Mouse (Mus musculus) limb, embryonic 11.5 days (tissue): ENCODE measurements at regions not wholly inside any gene's neighbourhood (a gene's known extent, or its start where the extent isn't known, plus 50 kb on each side); places are given as distances from the start of the nearest gene placed in this dataset.
"Not testable (repeated sequence)": the region's sequence is repeated elsewhere in the genome, so short reads cannot be mapped to it uniquely, and the experiment has no call there.

ENCODE experiments used
- ATAC-seq: fragments of 200-750 bp; cut with Nextera tagmentation; 2 replicates; pipeline ENCODE4 v1.8.0; 2017; ENCODE audit warnings: low read depth; ENCODE audit not compliant: insufficient number of reproducible peaks, low FRiP score, low TSS enrichment
- DNase-seq: peaks from one replicate; pipeline ENCODE4 v3.0.0-alpha.2; 2015; ENCODE audit warnings: low spot score
- H3K27ac ChIP-seq: fragments of 300-500 bp; sonication (generic); replicated peaks from 2 replicates; pipeline ENCODE4 v1.5.1; 2014; ENCODE audit warnings: low read depth, mild to moderate bottlenecking, low read length
- H3K27me3 ChIP-seq: fragments of 300-500 bp; sonication (generic); 2 replicates; pipeline ENCODE4 v1.6.1; 2014; ENCODE audit warnings: mild to moderate bottlenecking, low read length, mixed read lengths; ENCODE audit not compliant: control insufficient read depth, insufficient read depth
- H3K36me3 ChIP-seq: fragments of 300-500 bp; sonication (generic); 2 replicates; pipeline ENCODE4 v1.6.1; 2014; ENCODE audit warnings: mild to moderate bottlenecking, low read length, moderate library complexity, mixed read lengths; ENCODE audit not compliant: control insufficient read depth, insufficient read depth
- H3K4me1 ChIP-seq: fragments of 300-500 bp; sonication (generic); 2 replicates; pipeline ENCODE4 v1.6.1; 2014; ENCODE audit warnings: low read length, mixed read lengths; ENCODE audit not compliant: control insufficient read depth, insufficient read depth
- H3K4me2 ChIP-seq: fragments of 300-500 bp; sonication (generic); 2 replicates; pipeline ENCODE4 v1.6.1; 2014; ENCODE audit warnings: low read depth, mild to moderate bottlenecking, moderate library complexity; ENCODE audit not compliant: severe bottlenecking
- H3K4me3 ChIP-seq: fragments of 300-500 bp; sonication (generic); 2 replicates; pipeline ENCODE4 v1.5.1; 2014; ENCODE audit warnings: low read depth, low read length
- H3K9ac ChIP-seq: fragments of 300-500 bp; sonication (generic); 2 replicates; pipeline ENCODE4 v1.6.1; 2014; ENCODE audit warnings: mild to moderate bottlenecking, low read length
- H3K9me3 ChIP-seq: fragments of 300-500 bp; sonication (generic); 2 replicates; pipeline ENCODE4 v1.6.1; 2016; ENCODE audit warnings: low read length; ENCODE audit not compliant: control insufficient read depth
- WGBS: fragments of 180-500 bp; shearing (Covaris S2); extraction: QIAGEN DNeasy Blood & Tissue Kit; methylation state at CpG from one replicate; pipeline ENCODE4 v1.1.7; 2014; 5-methylcytosine and 5-hydroxymethylcytosine counted together

DNA sequence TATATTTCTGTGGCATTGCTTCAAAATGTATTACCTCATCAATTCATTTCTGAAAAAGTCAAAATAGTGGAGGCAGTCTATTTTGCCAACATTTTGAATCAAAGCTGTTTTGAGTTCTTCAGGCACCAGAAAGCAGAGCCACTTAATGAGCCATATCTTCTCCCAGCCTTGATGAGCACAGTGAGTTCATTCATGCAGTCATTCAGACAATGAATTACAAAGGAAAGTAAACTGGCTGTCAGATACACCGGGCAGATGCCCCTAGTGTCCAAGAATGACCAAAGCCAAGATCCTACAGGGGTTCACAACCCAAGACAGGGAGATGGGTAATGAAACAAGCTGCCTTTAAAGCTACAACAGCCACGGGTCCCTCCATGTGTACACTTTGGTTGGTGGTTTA lies 798.7 kb downstream of the Cypt12 start:
- no peaks in the 10 kb centered on the region for H3K9me3 ChIP-seq
- H3K27ac ChIP-seq = no peak overlapping the region
- H3K4me2 ChIP-seq = no peak overlapping the region
- no peaks in the 10 kb centered on the region for H3K4me1 ChIP-seq
- no peak for DNase-seq
- H3K4me3 ChIP-seq = no peak overlapping the region
- no peaks in the 10 kb centered on the region for H3K27me3 ChIP-seq
- 81% methylated on average over 2 of the region's 2 CpGs for WGBS
- no peak overlapping the region for H3K9ac ChIP-seq
- no peak for ATAC-seq
- no peaks in the 10 kb centered on the region for H3K36me3 ChIP-seq

DNA sequence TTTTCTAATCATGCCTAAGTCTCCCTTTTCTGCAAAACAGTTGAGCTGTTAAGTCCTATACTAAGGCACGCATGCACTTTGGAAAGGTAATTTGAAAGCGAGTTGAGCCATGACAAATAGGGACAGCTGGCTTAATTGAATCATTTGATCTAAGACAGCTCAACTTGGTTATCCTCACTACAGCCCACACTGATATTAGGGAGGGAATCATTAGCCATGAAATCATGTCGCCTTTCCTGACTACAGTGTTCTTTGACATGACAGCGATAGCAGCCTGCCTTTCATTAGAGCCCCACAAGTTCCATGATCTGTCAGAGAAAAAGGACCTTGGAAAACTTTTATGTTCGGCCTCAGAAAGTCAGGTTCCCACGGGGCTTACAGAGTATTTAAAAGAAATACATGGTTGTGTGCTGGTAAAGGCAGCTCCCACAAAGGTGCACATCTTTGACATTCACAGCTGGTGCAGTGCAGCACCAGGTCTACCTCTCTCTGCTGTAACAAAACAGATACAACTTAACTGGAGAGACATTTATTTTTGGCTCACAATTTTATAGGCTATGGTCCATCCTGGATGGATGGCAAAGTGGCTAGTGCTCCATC lies 803.5 kb downstream of the Cypt12 start:
- 80% methylated on average over 6 of the region's 6 CpGs for whole genome bisulfite sequencing
- ATAC-seq = no peak

GRCm38 (mm10) chr3:18764301-18765078 lies 816.3 kb downstream of the Cypt12 start:
- Histone ChIP-seq H3K36me3 (no peaks in the 10 kb centered on the region), H3K9ac (no peak overlapping the region), H3K27ac (no peak overlapping the region), H3K4me2 (no peak overlapping the region), H3K4me1 (no peaks in the 10 kb centered on the region), H3K4me3 (no peak overlapping the region), H3K9me3 (no peaks in the 10 kb centered on the region), H3K27me3 (no peaks in the 10 kb centered on the region)
- 81% methylated on average over 3 of the region's 3 CpGs for WGBS
- ATAC-seq = no peak
- no peak for DNase-seq

More for the DNA sequence above, 803.5 kb downstream of the Cypt12 start:
- Histone ChIP-seq H3K27ac (no peak overlapping the region), H3K9me3 (no peaks in the 10 kb centered on the region), H3K9ac (no peak overlapping the region), H3K36me3 (no peaks in the 10 kb centered on the region), H3K4me1 (no peaks in the 10 kb centered on the region), H3K4me3 (no peak overlapping the region), H3K27me3 (no peaks in the 10 kb centered on the region), H3K4me2 (no peak overlapping the region)
- DNase-seq = no peak

DNA sequence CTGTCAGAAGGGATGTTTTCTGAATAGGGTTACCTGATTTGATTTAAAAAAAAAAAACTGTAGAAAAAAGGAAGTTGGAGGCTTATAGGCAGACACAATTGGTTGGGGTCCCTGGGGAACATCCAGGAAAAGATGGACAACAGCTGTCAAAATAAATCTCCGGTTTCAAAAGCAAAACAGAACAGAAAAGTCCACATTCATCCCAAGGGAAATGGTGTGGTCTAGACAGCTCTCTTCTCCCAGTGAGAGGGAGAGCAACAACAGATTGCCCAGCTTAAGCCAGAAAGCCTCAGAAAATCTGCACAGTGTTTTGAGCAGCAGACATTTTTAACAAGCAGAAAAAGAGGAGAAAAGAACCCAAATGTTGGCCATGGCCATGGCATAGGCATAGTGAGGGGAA lies 830.3 kb downstream of the Cypt12 start:
- Histone ChIP-seq H3K4me3 (no peak overlapping the region), H3K4me1 (no peaks in the 10 kb centered on the region), H3K9me3 (no peaks in the 10 kb centered on the region), H3K36me3 (no peaks in the 10 kb centered on the region), H3K27me3 (no peaks in the 10 kb centered on the region), H3K9ac (no peak overlapping the region), H3K27ac (no peak overlapping the region), H3K4me2 (no peak overlapping the region)
- 68% methylated on average over 1 of the region's 1 CpGs for WGBS
- DNase-seq (no peak), ATAC-seq (no peak)

DNA sequence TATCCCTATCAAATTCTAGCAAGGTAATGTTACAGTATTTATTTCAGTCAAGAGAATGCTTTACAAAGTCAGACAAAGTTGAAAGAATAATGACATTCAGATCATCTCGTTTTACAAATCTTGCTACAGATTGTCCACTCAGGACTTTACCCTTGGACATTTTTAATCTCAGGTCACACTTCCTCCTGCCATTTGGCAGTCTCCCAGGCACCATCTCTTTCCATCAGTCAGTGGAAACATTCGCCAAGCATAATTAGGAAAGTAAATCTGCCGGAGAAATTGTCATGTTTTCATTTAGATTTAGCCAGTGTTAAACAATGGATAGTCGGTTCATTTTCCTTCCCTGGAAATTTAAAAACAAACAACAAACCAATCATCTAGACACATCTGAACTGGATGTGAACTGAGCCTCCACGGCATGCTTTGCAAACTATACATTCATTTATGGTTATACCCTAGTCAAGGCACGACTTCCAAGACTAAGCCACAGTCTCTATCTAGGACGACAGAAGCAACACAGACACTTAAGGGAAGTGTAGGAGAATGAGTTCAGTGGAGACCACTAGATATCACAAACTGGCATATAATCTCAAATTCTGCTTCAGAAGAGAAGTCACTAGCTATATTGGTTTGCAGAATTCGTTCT lies 839.4 kb downstream of the Cypt12 start:
- no peak overlapping the region for H3K4me3 ChIP-seq

DNA sequence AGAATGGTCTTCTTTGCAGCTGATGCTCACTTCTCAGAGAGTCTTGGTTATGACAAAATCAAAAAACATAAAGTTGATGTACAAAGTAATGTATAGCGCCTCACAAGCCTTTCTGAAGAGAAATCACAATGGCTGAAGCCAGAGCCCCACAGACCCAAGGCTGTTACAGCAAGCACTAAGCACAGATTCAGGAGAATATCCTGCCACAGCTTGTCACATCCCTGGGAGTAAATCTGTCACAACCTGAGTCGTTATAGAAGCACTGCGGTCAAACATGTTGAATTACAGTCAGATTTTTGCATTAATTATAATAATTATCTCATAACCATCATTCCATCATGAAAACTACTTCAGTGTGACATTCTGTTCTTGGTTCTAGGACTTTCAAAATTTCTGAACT lies 825.7 kb downstream of the 1700064H15Rik start:
- H3K36me3 ChIP-seq = no peaks in the 10 kb centered on the region
- DNase-seq (no peak), ATAC-seq (no peak)
- H3K9me3 ChIP-seq = no peaks in the 10 kb centered on the region
- H3K27me3 ChIP-seq = no peaks in the 10 kb centered on the region
- 80% methylated on average over 3 of the region's 3 CpGs for WGBS
- H3K4me1 ChIP-seq = no peaks in the 10 kb centered on the region
- no peak overlapping the region for H3K4me2 ChIP-seq
- no peak overlapping the region for H3K27ac ChIP-seq
- H3K9ac ChIP-seq = no peak overlapping the region
- H3K4me3 ChIP-seq = no peak overlapping the region

More for the DNA sequence above, 839.4 kb downstream of the Cypt12 start:
- no peak for ATAC-seq
- no peaks in the 10 kb centered on the region for H3K4me1 ChIP-seq
- H3K36me3 ChIP-seq = no peaks in the 10 kb centered on the region
- no peak overlapping the region for H3K9ac ChIP-seq
- 83% methylated on average over 8 of the region's 8 CpGs for WGBS
- DNase-seq = no peak
- H3K9me3 ChIP-seq = no peaks in the 10 kb centered on the region
- no peak overlapping the region for H3K4me2 ChIP-seq
- H3K27ac ChIP-seq = no peak overlapping the region
- H3K27me3 ChIP-seq = no peaks in the 10 kb centered on the region

DNA sequence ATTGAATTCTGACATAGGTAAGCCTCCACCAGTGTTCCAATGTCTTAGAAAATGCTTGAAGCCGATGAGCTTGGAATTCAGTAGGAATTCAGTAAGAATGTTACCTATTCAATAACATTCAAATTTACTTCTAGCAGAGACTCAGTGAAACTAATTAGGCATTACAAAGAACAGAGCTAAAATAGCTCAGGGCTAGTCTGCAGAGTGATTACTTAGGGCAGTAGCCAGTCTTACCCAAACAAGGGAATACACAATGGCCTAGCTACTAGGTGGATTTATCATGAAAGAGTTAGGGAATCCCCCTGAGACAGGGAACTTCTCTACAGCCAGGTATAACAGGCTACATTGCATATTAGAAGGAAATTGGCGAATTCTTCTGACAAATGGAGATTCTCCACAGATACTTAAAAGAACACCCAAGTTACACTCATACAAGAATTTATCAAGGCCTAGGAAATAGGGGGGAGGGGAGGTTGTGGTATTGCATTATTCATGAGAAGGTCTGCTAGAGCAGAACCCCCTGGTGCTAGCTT lies 799.6 kb downstream of the 1700064H15Rik start:
- H3K4me1 ChIP-seq, H3K4me2 ChIP-seq, H3K9me3 ChIP-seq, H3K27me3 ChIP-seq, DNase-seq, H3K4me3 ChIP-seq, H3K27ac ChIP-seq, H3K9ac ChIP-seq, ATAC-seq, H3K36me3 ChIP-seq: not testable (repeated sequence)
- WGBS = 38% methylated on average over 2 of the region's 2 CpGs

DNA sequence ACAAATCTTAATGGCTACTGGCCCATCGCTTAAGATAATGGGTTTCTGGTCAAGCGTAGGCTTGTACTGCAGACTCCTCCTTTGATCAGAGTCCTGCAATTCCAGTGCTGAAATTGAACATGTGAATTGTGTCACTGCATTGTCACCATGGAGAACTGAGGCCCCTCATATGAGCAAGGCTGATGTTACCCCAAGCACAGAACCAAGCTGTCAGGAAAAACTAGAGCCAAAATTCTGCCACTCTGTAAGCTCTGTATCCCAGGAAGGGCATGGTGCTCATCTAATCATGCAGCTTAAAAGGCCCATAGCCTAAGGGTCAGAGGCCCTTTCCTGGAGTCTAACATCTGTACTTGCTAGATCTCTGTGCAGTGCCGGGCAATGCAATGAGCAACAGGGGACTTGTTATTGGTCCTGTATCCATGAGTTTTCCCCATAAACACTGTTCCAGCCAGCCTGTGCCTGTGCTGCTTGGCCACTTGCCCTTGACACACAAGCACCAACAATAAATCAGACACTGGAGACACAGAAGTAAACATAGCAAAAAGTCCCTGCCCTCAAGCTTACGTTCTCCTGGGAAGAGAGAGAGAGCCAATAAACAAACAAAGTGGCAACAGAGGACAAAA lies 760.2 kb downstream of the 1700064H15Rik start:
- no peak overlapping the region for H3K27ac ChIP-seq
- no peaks in the 10 kb centered on the region for H3K27me3 ChIP-seq
- WGBS = 49% methylated on average over 4 of the region's 4 CpGs
- no peaks in the 10 kb centered on the region for H3K9me3 ChIP-seq
- H3K9ac ChIP-seq = no peak overlapping the region
- no peaks in the 10 kb centered on the region for H3K4me1 ChIP-seq
- no peak overlapping the region for H3K4me2 ChIP-seq
- no peak overlapping the region for H3K4me3 ChIP-seq
- peak; percentile 48 for DNase-seq
- no peaks in the 10 kb centered on the region for H3K36me3 ChIP-seq
- ATAC-seq = peak; percentile 82; the same call in 1 of the 2 replicates
